Mouse (Mus musculus): ENCODE data around the gene Olfr709-ps1. TPM values are rescaled to one million over a fixed set of nuclear protein-coding genes. Genes with fewer than 3 reads are reported as not detected.

The Olfr709-ps1 gene
- polyA plus RNA-seq (2014; fragmentation: Illumina TruSeq; extraction: RNeasy Lipid Tissue Mini Kit (QIAGEN cat#74804); ENCODE audit: low read depth, low replicate concordance), result not detected

DNA sequence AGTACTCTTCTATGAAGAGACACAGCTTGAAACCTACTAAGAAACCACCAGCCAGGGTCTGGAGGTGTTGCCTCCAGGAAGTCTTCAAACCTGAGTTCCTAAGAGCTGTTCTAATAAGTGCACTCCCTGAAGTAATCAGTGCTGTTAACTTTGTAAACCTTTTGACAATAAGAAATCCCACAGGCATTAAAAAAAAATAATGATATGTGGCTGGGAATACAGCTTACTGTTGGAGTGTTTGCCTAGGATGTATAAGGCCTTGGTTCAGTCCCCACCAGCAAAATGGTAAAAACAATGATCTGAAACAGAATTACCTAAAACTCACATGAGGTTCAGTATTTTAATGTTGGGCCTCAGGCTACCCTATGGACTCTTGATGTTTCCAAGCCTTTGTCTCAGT, at the start of gene Olfr709-ps1:
Gene Olfr709-ps1, minus strand, starts transcription at position 101 of the 400 bp plus-strand sequence.

DNA sequence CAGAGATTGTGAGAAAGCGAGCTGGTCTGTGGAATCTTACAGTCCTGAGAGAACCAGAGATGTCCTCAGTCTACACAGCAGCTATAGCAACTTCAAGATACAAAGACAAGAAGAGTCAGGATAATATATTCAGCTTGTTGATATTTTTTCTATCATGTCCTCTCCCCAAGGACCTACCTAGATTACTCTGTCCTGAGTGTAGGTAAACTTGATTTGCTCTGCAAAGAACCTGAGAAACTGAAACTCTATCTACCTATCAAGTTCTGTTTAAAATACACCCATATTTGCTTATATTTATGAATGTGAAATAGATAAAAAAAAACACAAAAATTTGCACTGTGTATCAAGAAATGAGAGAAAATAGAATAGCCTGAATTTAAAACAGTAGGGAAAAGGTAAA, 43.3 kb upstream of the Olfr709-ps1 start, which contains the start of gene Olfr711:
Gene Olfr711, minus strand, starts transcription at position 101 of the 400 bp plus-strand sequence.

DNA sequence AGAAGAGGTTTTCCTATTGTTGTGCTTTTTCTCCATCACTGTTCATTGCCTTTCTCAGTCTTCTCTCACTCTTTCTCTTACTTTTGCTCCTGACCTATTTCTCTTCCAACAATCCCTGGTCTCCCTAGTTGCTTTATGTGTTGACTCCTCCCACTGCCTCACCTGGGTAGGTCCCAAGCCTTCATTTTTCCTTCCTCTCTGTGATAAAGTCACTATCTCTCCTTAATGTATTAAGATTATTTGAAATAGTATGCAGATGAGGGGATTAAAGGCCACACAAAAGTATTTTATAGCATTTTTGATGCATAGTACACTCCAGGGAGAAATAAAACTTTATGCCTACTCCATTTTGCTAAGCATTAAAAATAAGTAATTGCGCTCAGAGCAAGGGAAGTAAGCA, 31.8 kb upstream of the Olfr709-ps1 start, which contains the start of gene Olfr6:
Gene Olfr6, minus strand, starts transcription at position 101 of the 400 bp plus-strand sequence.

DNA sequence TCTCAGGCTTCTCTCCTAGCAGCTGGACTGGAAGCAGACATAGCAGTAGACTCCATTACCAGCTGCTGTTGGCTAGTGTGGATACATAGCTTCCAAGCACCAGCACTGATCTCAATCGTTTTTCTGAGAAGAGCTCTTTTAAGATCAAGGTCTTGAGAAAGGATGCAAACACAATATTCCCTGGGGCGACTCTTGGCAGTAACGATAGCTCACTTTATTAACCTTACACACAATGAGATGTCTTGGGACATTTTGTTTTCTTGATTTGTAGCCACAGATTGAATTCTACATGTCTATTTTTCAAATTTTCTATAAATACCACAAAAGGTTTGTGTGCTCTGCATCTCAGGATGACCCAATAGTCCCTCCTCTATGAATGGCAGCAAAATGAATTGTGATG, 16.2 kb upstream of the Olfr709-ps1 start, which contains the start of gene Olfr710:
Gene Olfr710, minus strand, starts transcription at position 101 of the 400 bp plus-strand sequence.

DNA sequence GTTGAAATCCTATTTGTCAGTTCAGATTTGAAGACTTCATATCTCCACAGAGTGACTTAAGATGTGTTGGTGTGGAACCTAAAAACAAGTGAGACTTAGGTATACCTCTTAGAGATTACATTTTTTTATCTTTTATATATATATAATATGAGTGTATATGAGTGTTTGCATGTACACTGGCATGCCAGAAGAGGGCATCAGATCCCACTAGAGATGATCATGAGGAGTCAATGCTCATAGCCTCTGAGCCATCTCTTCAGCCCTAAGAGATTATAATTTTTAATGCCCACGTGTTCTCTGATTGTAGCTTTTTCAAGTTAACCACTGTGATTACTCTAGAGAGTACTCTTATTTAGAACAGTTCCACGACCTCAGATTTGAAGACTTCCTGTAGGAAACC, 24.3 kb downstream of the Olfr709-ps1 start, which contains the start of gene Olfr1532-ps1:
Gene Olfr1532-ps1, plus strand, starts transcription at position 326 of the 400 bp plus-strand sequence.

DNA sequence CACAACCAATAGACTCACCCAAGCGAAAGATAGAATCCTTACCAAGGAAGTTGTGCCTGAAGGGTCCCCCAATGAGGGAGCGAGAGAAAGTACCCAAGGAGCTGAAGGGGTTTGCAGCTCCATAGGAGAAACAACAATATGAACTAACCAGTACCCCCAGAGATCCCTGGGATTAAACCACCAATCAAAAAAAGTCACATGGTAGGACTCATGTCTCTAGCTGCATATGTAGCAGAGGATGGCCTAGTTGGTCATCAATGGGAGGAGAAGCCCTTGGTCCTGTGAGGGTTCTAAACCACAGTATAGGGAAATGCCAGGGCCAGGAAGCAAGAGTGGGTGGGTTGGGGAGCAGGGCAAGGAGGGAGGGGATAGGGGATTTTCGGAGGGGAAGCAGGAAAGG, 30.9 kb downstream of the Olfr709-ps1 start, which contains the start of gene Olfr707:
Gene Olfr707, minus strand, starts transcription at position 101 of the 400 bp plus-strand sequence.

DNA sequence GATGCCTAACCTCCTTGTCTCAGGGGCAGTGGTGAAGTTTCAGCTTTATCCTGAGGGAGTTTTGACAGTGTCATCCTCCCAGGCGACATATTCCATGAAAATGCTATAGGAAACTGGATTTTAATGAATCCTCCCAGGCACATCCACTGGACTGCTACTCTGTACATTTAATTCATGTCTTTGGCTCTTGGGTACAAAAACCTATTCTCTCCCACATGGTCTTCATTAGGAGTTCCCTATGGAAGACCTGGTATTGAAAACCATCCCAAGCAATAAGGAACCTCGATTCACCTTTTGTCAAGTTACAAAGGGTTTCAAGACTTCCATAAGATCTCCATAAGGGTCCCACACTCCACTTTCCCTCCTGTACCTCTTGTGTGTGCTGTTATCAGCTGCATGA, 44.0 kb downstream of the Olfr709-ps1 start, which contains the start of gene Olfr706:
Gene Olfr706, minus strand, starts transcription at position 101 of the 400 bp plus-strand sequence.

DNA sequence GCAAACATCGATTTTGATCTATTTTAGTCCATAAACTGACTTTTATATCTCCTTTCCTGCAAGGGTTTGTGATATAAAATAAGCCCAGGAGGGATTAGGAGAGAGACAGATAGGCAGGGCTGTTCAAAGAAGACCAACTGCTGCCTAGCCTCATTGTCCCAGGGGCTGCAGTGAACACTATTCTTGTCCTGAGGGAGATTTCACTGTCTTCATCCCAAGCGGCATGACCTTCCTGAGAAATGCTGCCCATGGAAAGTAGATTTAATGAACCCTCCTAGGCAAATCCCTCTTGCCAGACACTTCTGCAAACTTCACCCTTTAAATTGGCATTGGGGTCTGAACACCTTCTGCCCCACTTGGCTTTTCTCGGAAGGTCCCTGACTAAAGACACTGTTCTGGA, 55.2 kb downstream of the Olfr709-ps1 start, which contains the start of gene Olfr705:
Gene Olfr705, minus strand, starts transcription at position 101 of the 400 bp plus-strand sequence.

Other genes starting within 250 kb of the Olfr709-ps1 start
- gene Olfr694, start 240.4 kb downstream of the Olfr709-ps1 start, polyA plus RNA-seq (2014; fragmentation: Illumina TruSeq; extraction: RNeasy Lipid Tissue Mini Kit (QIAGEN cat#74804); ENCODE audit: low read depth, low replicate concordance), result not detected
- not detected for gene Olfr695, start 215.8 kb downstream of the Olfr709-ps1 start, polyA plus RNA-seq (2014; fragmentation: Illumina TruSeq; extraction: RNeasy Lipid Tissue Mini Kit (QIAGEN cat#74804); ENCODE audit: low read depth, low replicate concordance)
- not detected for gene Olfr697, start 189.8 kb downstream of the Olfr709-ps1 start, polyA plus RNA-seq (2014; fragmentation: Illumina TruSeq; extraction: RNeasy Lipid Tissue Mini Kit (QIAGEN cat#74804); ENCODE audit: low read depth, low replicate concordance)
- gene Olfr698, start 176.8 kb downstream of the Olfr709-ps1 start, polyA plus RNA-seq (2014; fragmentation: Illumina TruSeq; extraction: RNeasy Lipid Tissue Mini Kit (QIAGEN cat#74804); ENCODE audit: low read depth, low replicate concordance), result not detected
- not detected for gene Olfr699, start 139.0 kb downstream of the Olfr709-ps1 start, polyA plus RNA-seq (2014; fragmentation: Illumina TruSeq; extraction: RNeasy Lipid Tissue Mini Kit (QIAGEN cat#74804); ENCODE audit: low read depth, low replicate concordance)
- not detected for gene Olfr700, start 123.4 kb downstream of the Olfr709-ps1 start, polyA plus RNA-seq (2014; fragmentation: Illumina TruSeq; extraction: RNeasy Lipid Tissue Mini Kit (QIAGEN cat#74804); ENCODE audit: low read depth, low replicate concordance)
- not detected for gene Olfr701, start 118.1 kb downstream of the Olfr709-ps1 start, polyA plus RNA-seq (2014; fragmentation: Illumina TruSeq; extraction: RNeasy Lipid Tissue Mini Kit (QIAGEN cat#74804); ENCODE audit: low read depth, low replicate concordance)
- gene Olfr702, start 98.3 kb downstream of the Olfr709-ps1 start, polyA plus RNA-seq (2014; fragmentation: Illumina TruSeq; extraction: RNeasy Lipid Tissue Mini Kit (QIAGEN cat#74804); ENCODE audit: low read depth, low replicate concordance), result not detected
- gene Olfr703, start 88.9 kb downstream of the Olfr709-ps1 start, polyA plus RNA-seq (2014; fragmentation: Illumina TruSeq; extraction: RNeasy Lipid Tissue Mini Kit (QIAGEN cat#74804); ENCODE audit: low read depth, low replicate concordance), result not detected
- gene Olfr704, start 69.0 kb downstream of the Olfr709-ps1 start, polyA plus RNA-seq (2014; fragmentation: Illumina TruSeq; extraction: RNeasy Lipid Tissue Mini Kit (QIAGEN cat#74804); ENCODE audit: low read depth, low replicate concordance), result not detected
- not detected for gene Olfr705, start 55.3 kb downstream of the Olfr709-ps1 start, polyA plus RNA-seq (2014; fragmentation: Illumina TruSeq; extraction: RNeasy Lipid Tissue Mini Kit (QIAGEN cat#74804); ENCODE audit: low read depth, low replicate concordance)
- not detected for gene Olfr706, start 44.1 kb downstream of the Olfr709-ps1 start, polyA plus RNA-seq (2014; fragmentation: Illumina TruSeq; extraction: RNeasy Lipid Tissue Mini Kit (QIAGEN cat#74804); ENCODE audit: low read depth, low replicate concordance)
- not detected for gene Olfr707, start 31.0 kb downstream of the Olfr709-ps1 start, polyA plus RNA-seq (2014; fragmentation: Illumina TruSeq; extraction: RNeasy Lipid Tissue Mini Kit (QIAGEN cat#74804); ENCODE audit: low read depth, low replicate concordance)
- gene Olfr1532-ps1, start 24.2 kb downstream of the Olfr709-ps1 start, polyA plus RNA-seq (2014; fragmentation: Illumina TruSeq; extraction: RNeasy Lipid Tissue Mini Kit (QIAGEN cat#74804); ENCODE audit: low read depth, low replicate concordance), result not detected
- not detected for gene Olfr710, start 16.1 kb upstream of the Olfr709-ps1 start, polyA plus RNA-seq (2014; fragmentation: Illumina TruSeq; extraction: RNeasy Lipid Tissue Mini Kit (QIAGEN cat#74804); ENCODE audit: low read depth, low replicate concordance)
- gene Olfr6, start 31.7 kb upstream of the Olfr709-ps1 start, polyA plus RNA-seq (2014; fragmentation: Illumina TruSeq; extraction: RNeasy Lipid Tissue Mini Kit (QIAGEN cat#74804); ENCODE audit: low read depth, low replicate concordance), result not detected
- gene Olfr711, start 43.2 kb upstream of the Olfr709-ps1 start, polyA plus RNA-seq (2014; fragmentation: Illumina TruSeq; extraction: RNeasy Lipid Tissue Mini Kit (QIAGEN cat#74804); ENCODE audit: low read depth, low replicate concordance), result not detected
- not detected for gene Olfr2, start 73.9 kb upstream of the Olfr709-ps1 start, polyA plus RNA-seq (2014; fragmentation: Illumina TruSeq; extraction: RNeasy Lipid Tissue Mini Kit (QIAGEN cat#74804); ENCODE audit: low read depth, low replicate concordance)
- gene Olfr713, start 99.0 kb upstream of the Olfr709-ps1 start, polyA plus RNA-seq (2014; fragmentation: Illumina TruSeq; extraction: RNeasy Lipid Tissue Mini Kit (QIAGEN cat#74804); ENCODE audit: low read depth, low replicate concordance), result not detected
- gene Olfr714, start 138.8 kb upstream of the Olfr709-ps1 start, polyA plus RNA-seq (2014; fragmentation: Illumina TruSeq; extraction: RNeasy Lipid Tissue Mini Kit (QIAGEN cat#74804); ENCODE audit: low read depth, low replicate concordance), result not detected
- not detected for gene Olfr17, start 161.0 kb upstream of the Olfr709-ps1 start, polyA plus RNA-seq (2014; fragmentation: Illumina TruSeq; extraction: RNeasy Lipid Tissue Mini Kit (QIAGEN cat#74804); ENCODE audit: low read depth, low replicate concordance)
- gene Olfr715b, start 178.2 kb upstream of the Olfr709-ps1 start, polyA plus RNA-seq (2014; fragmentation: Illumina TruSeq; extraction: RNeasy Lipid Tissue Mini Kit (QIAGEN cat#74804); ENCODE audit: low read depth, low replicate concordance), result not detected
- not detected for gene Olfr715, start 198.9 kb upstream of the Olfr709-ps1 start, polyA plus RNA-seq (2014; fragmentation: Illumina TruSeq; extraction: RNeasy Lipid Tissue Mini Kit (QIAGEN cat#74804); ENCODE audit: low read depth, low replicate concordance)
- gene Olfr716, start 206.1 kb upstream of the Olfr709-ps1 start, polyA plus RNA-seq (2014; fragmentation: Illumina TruSeq; extraction: RNeasy Lipid Tissue Mini Kit (QIAGEN cat#74804); ENCODE audit: low read depth, low replicate concordance), result not detected
- gene Nlrp14, start 234.8 kb upstream of the Olfr709-ps1 start, polyA plus RNA-seq (2014; fragmentation: Illumina TruSeq; extraction: RNeasy Lipid Tissue Mini Kit (QIAGEN cat#74804); ENCODE audit: low read depth, low replicate concordance), result not detected